In genomic region chr14:99355610-99355870, GRCm38 (mm10) we compare ENCODE assay signal across 22 mouse cellular contexts.
"Had no signal": no experiment of that assay in that cellular context is flagged by ENCODE, and none has a peak within 500 bp of the region (broad histone marks: within the 10 kb centered on the region; RNA-seq: fewer than 3 reads in every experiment).

No protein-coding gene starts in this region.

- H3K9me3 ChIP-seq: heart, embryonic 13.5 days; heart, embryonic 15.5 days; hindbrain, embryonic 13.5 days; hindbrain, embryonic 15.5 days; limb, embryonic 10.5 days; limb, embryonic 12.5 days; liver, embryonic 13.5 days had no signal

- H3K27me3 ChIP-seq: heart, embryonic 13.5 days; heart, embryonic 15.5 days; hindbrain, embryonic 13.5 days; hindbrain, embryonic 15.5 days; limb, embryonic 12.5 days; liver, embryonic 13.5 days had no signal

- DNase-seq: gastrocnemius, postnatal 14 days; gastrocnemius, postnatal 36 days; heart, adult 18-20 months; heart, postnatal 14 days; heart, postnatal 36 days; kidney, adult 11 months; kidney, adult 2 months; kidney, adult 9 months; kidney, postnatal 10 days; kidney, postnatal 25 days; kidney, postnatal 4 days; liver; liver, embryonic 13.5 days had no signal

- H3K36me3 ChIP-seq: heart, embryonic 13.5 days; heart, embryonic 15.5 days; hindbrain, embryonic 13.5 days; hindbrain, embryonic 15.5 days; limb, embryonic 10.5 days; limb, embryonic 12.5 days; liver, embryonic 13.5 days had no signal

- H3K9ac ChIP-seq: heart, embryonic 13.5 days; heart, embryonic 15.5 days; hindbrain, embryonic 13.5 days; hindbrain, embryonic 15.5 days; limb, embryonic 12.5 days; liver, embryonic 13.5 days had no signal

- H3K4me3 ChIP-seq: heart, embryonic 13.5 days; heart, embryonic 15.5 days; hindbrain, embryonic 13.5 days; hindbrain, embryonic 15.5 days; layer of hippocampus, adult 2 months; left cerebral cortex, adult 2 months; limb, embryonic 10.5 days; limb, embryonic 12.5 days; liver, embryonic 13.5 days had no signal

- H3K4me1 ChIP-seq: heart, embryonic 13.5 days; heart, embryonic 15.5 days; hindbrain, embryonic 13.5 days; hindbrain, embryonic 15.5 days; limb, embryonic 10.5 days; limb, embryonic 12.5 days; liver, embryonic 13.5 days had no signal

- H3K27ac ChIP-seq: heart, embryonic 13.5 days; heart, embryonic 15.5 days; hindbrain, embryonic 13.5 days; hindbrain, embryonic 15.5 days; hindbrain, postnatal 0 days; layer of hippocampus, adult 2 months; left cerebral cortex, adult 2 months; limb, embryonic 10.5 days; limb, embryonic 12.5 days; liver, embryonic 13.5 days had no signal
